Mouse (Mus musculus) adrenal gland, postnatal 25 days (tissue): ENCODE results near the gene Arf3. TPM values are rescaled to one million over a fixed set of nuclear protein-coding genes. Genes with fewer than 3 reads are reported as not detected.
A peak's percentile ranks its signal among the peaks of the same experiment; 100 is the strongest.

Experiments
- DNase-seq: peaks from one replicate; pipeline ENCODE4 v3.0.0; 2021; ENCODE audit warnings: mixed read lengths
- total RNA-seq: library from RNA; stranded (reverse); gene quantifications from 2 replicates; pipeline ENCODE4 v1.2.3, GENCODE M21; 2021

The Arf3 gene
- total RNA-seq, 1 experiment from 2014 or later = 138 TPM

- DNase-seq = no peak
These were observed 27.7 kb upstream of the Arf3 start for GRCm38 (mm10) chr15:98790761-98791160.

- DNase-seq = peak; percentile 68
These were observed 26.9 kb upstream of the Arf3 start, which contains the start of gene Wnt1 for GRCm38 (mm10) chr15:98789661-98790535. TSS of gene Wnt1 (plus strand) at chr15:98789857.

DNA sequence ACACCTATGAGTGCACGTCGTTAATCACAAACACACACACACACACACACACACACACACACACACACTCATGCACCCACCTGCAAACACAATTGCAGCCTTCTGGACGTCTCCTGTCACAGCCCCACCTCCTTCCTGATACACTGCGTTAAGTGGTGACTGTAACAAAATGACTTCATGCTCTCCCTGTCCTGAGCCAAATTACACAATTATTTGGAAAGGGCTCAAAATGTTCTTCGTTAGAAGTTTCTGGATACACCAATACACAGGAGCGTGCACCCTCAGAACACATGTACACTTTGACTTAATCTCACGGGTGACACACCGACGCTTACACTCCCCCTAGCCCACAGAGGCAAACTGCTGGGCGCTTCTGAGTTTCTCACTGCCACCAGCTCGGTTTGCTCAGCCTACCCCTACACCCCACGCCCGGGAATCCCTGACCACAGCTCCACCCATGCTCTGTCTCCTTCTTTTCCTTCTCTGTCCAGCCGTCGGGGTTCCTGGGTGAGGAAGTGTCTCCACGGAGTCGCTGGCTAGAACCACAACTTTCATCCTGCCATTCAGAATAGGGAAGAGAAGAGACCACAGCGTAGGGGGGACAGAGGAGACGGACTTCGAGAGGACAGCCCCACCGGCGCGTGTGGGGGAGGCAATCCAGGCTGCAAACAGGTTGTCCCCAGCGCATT, 26.1 kb upstream of the Arf3 start:
- DNase-seq = no peak

GRCm38 (mm10) chr15:98787930-98788329, 24.9 kb upstream of the Arf3 start:
- no peak for DNase-seq

GRCm38 (mm10) chr15:98785744-98786143, 22.7 kb upstream of the Arf3 start:
- DNase-seq = no peak

- no peak for DNase-seq
These were observed 18.2 kb upstream of the Arf3 start for GRCm38 (mm10) chr15:98781166-98781565.

GRCm38 (mm10) chr15:98780573-98780972, 17.6 kb upstream of the Arf3 start:
- no peak for DNase-seq

GRCm38 (mm10) chr15:98780075-98780474, 17.1 kb upstream of the Arf3 start:
- no peak for DNase-seq

GRCm38 (mm10) chr15:98778806-98779205, 15.8 kb upstream of the Arf3 start:
- DNase-seq = no peak

GRCm38 (mm10) chr15:98778191-98778770, 15.3 kb upstream of the Arf3 start:
- DNase-seq = no peak

- peak; percentile 35 for DNase-seq
These were observed 14.7 kb upstream of the Arf3 start, which contains the start of gene Wnt10b for GRCm38 (mm10) chr15:98777762-98778161. TSS of gene Wnt10b (minus strand) at chr15:98778150.

- DNase-seq = no peak
These were observed 14.1 kb upstream of the Arf3 start for GRCm38 (mm10) chr15:98777005-98777616.

DNA sequence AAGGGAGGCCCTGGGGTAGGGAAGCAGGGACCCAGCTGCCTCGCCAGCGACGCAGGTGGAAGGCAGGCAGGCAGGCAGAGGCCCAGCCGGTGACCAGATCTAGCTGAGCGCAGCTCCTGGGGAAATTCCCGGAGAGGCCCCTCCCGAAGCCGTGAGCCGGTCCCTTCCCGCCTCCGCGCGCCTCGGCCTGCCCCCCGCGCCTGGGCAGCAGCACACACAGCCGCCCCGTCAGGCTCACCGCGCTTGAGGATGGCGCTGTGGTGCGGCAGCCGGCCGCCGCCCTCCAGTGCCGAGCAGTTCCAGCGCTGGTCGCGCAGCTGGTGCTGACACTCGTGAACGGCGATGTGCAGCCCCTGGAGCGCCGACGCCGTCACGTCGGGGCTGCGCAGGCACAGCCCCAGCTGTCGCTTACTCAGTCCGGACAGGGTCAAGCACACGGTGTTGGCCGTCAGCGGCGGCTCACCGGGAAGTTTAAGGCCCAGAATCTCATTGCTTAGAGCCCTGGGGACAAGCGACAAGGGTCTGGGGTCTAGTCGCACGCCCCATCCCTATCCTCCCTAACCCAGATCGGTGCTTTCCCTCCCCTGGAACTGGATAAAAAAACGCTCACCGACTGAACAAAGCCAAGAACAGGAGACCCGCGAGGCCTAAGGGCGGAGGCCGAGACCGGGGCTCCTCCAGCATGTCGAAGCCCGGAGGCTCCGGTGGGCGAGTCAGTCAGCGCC, 13.4 kb upstream of the Arf3 start:
- peak; percentile 45 for DNase-seq

DNA sequence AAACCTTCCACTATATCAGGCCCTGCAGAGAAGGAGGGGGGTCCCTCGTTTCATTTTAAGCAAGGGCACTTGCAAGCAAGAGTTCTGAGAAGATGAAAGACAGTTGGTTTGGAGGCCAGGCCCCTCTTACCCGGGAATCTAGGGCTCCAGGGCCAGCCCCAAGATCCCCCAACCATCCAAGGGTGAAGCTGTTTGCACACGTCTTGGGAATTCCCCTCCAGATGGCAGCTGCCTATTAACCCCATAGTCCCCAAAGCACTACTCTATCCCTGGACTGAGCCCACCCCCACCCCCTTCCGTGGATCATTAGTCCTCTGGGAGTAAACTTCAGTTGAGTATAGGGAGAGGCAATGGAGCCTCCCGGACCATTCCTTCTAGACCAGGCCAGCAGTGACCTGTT, 12.5 kb upstream of the Arf3 start:
- no peak for DNase-seq

DNA sequence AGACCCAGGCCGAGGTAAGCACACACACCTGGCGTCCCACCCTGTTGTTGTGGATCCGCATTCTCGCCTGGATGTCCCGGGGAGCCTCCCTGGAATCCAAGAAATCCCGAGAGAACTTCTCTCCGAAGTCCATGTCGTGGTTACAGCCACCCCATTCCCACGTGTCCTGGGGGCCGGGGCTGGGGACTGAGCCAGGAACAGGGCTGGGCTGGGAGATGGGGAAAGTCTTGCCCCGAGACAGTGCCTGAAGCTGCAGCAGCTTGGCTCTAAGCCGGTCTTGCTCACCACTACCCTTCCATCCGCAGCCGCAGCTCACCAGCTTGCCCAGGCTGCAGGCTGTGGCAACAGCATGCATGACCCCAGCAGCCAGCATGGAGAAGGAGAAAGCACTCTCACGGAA, 11.1 kb upstream of the Arf3 start:
- DNase-seq = no peak

DNA sequence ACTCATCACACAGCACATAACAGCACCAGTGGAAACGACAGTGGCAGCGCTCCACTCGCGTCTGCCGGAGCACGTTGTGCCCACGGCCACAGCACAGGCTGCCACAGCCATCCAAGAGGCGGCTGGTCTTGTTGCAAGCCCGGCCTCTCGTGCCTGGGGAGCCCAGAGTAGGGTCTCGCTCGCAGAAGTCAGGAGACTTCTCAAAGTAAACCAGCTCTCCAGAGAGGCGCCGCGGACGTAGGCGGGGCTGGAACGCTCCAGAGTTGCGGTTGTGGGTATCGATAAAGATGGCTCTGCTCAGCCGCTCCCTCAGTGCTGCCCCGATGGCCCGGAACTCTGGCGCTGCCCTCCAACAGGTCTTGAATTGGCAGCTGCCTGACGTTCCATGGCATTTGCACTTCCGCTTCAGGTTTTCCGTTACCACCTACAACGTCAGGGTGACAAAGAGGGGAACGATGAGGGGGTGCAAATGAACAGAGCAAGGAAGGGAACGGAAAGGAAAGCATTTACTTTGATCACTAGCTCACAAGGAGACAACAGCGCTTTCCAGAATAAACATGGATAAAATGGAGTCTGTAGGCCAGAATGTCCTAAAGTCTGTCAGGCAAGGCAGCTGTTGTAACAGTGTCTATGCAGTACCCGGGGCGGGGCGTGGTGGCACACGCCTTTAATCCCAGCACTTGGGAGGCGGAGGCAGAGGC, 9.6 kb upstream of the Arf3 start:
- DNase-seq = no peak

DNA sequence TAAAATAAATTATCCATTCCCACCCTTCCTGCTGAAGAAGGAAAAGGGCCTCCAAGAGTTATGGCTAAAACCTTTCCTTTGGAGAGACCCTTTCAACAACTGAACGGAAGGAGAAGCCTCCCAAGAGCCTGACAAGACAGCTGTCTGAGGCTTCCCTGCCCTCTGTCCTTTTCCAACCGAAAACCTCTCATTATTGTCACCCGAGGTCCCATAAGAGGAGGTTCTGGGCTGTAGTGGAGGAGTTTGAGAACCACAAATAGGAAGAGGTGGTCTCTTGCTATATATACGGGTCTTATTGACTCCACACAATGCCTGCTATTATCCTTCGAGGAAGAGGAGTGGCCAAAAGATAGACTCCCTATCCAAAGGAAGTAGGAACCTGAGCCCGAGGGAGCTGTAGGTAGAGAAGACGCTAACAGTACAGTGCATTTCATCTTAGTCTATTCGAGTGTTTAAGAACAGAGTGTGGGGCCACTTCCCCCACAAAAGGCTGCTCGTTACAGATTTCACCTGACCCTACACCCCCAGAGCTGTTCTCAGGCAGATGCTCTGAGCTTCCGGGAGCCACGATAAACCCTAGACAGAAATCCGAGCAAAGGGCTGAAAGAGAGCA, 8.9 kb upstream of the Arf3 start:
- DNase-seq = no peak

- DNase-seq = no peak
These were observed 5.2 kb upstream of the Arf3 start for GRCm38 (mm10) chr15:98768259-98768658.

DNA sequence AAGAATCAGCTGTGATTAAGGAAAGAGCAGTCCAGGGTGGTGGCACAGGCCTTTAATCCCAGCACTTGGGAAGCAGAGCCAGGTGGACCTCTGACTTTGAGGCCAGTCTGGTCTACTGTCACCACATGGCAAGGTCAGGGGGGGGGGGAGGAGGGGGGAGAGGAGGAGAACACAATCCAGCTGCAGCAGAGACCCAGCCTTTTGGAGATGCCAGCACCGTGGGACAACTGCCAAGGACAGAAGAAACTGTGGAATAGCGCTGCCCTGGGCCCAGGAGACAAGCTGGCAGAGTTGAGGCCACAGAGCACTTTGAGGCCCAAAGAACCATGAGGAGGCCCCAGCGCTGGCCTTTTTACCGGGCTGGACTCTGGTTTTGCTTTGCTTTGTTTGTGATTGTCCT, 2.9 kb upstream of the Arf3 start:
- peak; percentile 39 for DNase-seq

DNA sequence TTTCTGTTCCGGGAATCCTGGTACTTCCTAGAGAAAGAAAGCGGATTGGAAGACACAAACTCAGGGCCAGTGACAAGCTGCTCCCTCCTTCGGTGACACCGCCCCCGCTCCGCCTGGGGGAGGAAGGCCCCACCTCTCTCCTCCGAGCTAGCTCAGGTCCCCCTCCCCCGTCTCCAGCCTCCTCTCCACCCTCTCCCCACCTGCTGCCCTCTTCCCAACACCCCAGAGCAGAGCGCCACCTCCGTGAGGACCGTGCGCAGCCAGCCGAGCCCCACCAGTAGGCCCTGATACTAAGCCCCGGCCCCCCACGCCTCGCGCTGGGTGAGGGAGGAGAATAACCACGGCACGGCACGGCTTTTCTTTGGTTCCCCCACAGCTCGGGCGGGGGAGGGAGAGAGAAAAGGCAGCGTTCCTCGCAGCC, 803 bp downstream of the Arf3 start:
- DNase-seq = peak; percentile 82

- DNase-seq = no peak
These were observed 8.9 kb downstream of the Arf3 start for GRCm38 (mm10) chr15:98754125-98754524.
